Mouse (Mus musculus) c-Kit-negative CD71-positive TER-119-positive erythroid progenitor cells, embryonic 14.5 days (primary cell): ENCODE measurements around the gene Ugt1a8.
"Not testable (repeated sequence)": the region's sequence is repeated elsewhere in the genome, so short reads cannot be mapped to it uniquely, and the experiment has no call there.

Experiments
- DNase-seq: peaks from one replicate; pipeline ENCODE4 v3.0.0-alpha.2; 2013; ENCODE audit warnings: low read depth, low spot score

Gene Ugt1a8

GRCm38 (mm10) chr1:88087513-88087912 lies at the start of gene Ugt1a8:
Gene Ugt1a8, plus strand, starts transcription at chr1:88087813.
- DNase-seq = no peak

DNA sequence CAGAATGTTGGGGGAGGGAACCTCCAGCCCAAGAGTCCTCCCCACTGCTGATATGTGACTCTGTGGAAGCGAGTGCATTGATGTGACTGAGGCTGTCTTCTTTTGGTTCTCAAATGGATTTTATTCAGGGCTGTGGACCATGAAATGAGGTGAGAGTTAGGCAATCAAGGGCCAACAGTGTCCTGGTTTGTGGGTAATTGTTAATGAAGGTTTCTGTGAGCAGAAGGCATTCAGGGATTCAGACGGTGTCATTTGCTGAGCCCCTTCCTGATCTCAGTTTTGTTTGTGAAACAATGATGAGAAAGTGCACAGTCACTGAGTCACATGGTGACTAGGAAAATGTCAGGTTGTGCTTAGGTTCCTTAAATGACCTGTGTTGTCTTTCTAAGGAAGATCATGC lies 44.6 kb upstream of the Ugt1a8 start:
- not testable (repeated sequence) for DNase-seq

DNA sequence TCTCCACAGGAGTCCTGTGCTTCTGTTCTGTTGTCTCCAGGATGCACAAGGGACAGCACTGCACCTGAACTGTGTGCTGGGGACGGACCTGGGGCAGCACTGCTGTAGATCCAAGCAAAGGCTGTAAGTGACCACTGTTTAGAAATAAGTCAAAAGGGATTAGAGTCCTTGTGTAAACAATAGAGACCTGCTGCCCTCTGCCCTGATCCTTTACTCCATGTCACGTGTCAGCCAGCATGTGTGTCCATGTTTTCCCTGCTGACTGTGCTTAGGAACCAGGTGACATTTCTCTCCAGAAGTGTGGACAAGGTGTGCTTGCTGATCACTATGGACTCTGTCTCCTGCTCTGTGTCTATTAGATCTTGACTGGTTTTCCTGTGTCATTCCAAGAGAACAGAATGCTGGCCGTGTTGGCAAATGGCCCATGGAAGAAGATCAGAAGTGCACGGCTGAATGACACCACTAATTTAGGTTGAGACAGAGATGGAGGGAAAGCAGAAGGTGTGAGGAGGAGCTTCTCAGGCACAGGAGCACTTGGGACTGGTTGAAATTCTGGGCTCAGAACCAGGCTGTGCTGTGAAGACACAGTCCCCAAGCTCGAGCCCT lies 42.7 kb upstream of the Ugt1a8 start:
- DNase-seq = not testable (repeated sequence)

DNA sequence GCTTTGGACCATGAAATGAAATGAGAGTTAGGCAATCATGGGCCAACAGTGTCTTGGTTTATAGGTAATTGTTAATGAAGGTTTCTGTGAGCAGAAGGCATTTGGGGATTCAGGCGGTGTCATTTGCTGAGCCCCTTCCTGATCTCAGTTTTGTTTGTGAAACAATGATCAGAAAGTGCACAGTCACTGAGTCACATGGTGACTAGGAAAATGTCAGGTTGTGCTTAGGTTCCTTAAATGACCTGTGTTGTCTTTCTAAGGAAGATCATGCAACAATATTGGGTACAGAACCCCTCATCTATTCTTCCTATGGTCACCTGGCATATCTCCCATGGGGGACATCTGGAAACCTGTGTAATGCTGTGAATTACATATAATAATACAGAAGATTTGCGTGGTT lies 40.2 kb upstream of the Ugt1a8 start:
- DNase-seq = not testable (repeated sequence)

DNA sequence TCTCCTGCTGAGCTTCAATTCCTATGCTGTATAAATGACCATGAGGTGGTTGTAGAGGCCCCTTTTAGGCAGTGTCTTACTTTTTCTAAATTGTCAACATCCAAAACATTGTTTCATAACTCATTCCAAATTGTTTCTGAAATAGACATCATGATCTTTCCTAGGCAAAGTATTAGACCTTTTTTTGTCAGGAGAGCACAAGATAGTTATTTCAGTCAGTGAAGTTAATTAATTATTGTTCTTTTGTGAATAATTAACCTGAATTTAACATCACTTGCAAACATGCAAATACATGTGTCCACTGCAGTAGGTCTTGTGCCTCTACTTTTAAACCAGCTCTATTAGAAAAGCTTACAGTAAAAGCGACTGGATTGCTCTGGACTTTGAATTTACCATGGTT lies 32.5 kb upstream of the Ugt1a8 start, which contains the start of gene Ugt1a10:
TSS of gene Ugt1a10 (plus strand) at position 301 of the 400 bp plus-strand sequence.
- no peak for DNase-seq

- DNase-seq = not testable (repeated sequence)
Measured at GRCm38 (mm10) chr1:88066472-88067102, 21.0 kb upstream of the Ugt1a8 start.

DNA sequence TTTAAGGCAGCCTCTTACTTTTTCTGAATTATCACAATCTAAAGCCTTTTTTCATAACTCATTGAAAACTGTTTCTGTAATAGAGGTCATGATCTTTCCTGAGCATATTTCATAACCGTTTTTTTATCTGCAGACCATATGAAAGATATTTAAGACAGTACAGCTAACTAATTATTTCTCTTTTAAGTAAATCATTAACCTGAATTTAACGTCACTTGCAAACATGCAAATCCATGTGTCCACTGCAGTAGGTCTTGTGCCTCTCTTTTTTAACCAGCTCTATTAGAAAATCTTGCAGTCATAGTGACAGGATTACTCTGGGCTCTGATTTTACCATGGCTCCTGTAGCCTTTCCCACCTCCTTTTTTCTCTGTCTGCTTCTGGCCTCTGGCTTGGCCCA lies 17.1 kb upstream of the Ugt1a8 start, which contains the start of gene Ugt1a9:
TSS of gene Ugt1a9 (plus strand) at position 306 of the 400 bp plus-strand sequence.
- no peak for DNase-seq

GRCm38 (mm10) chr1:88070902-88071301 lies 16.7 kb upstream of the Ugt1a8 start:
- DNase-seq = no peak

- no peak for DNase-seq
Measured at GRCm38 (mm10) chr1:88074471-88074870, 13.1 kb upstream of the Ugt1a8 start.

GRCm38 (mm10) chr1:88077128-88077527 lies 10.5 kb upstream of the Ugt1a8 start:
- no peak for DNase-seq

DNA sequence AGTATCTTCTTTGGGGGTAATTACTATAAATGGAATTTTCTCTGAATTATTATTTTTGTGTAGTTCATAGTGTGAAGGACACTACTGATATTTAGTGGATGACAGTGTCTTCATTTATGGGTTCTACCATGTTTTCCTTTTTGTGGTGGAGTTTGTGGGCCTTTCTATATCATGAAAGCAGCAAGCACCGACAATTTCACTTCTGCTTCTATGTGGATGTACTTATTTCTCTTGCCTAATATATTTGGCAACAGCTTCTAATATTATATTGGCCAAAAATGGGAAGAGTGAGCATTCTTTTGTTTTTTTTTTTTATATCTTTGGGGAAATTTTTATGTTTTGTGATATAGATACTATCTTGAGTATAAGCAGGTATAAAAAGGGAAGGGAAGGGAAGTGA lies 5.9 kb upstream of the Ugt1a8 start:
- no peak for DNase-seq

- no peak for DNase-seq
Measured at GRCm38 (mm10) chr1:88086125-88086524, 1.5 kb upstream of the Ugt1a8 start.

GRCm38 (mm10) chr1:88092341-88092740 lies 4.7 kb downstream of the Ugt1a8 start:
- DNase-seq = no peak

GRCm38 (mm10) chr1:88094270-88094676 lies 6.7 kb downstream of the Ugt1a8 start:
- DNase-seq = not testable (repeated sequence)

- DNase-seq = no peak
Measured at GRCm38 (mm10) chr1:88094941-88095492, 7.4 kb downstream of the Ugt1a8 start, which contains the start of gene Ugt1a7c. Gene Ugt1a7c, plus strand, starts transcription at chr1:88095062.

DNA sequence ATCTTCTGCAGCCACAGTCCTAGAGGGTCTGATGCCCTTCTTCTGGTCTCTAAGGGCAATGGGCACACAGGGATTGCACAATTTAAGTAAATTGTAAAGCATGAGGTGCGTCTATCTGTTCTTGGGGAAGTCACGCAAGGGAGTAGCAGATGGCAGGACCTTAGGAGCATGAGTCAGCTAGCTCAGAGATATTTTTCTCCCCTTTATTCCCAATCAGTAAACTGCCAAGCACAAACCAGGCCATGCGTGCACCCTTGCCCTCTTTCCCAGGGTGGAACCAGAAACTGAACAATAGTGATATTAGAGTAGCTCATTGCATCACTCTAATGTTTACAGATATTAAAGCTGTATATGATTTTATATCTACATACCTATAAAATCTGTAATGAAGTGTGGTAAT lies 10.9 kb downstream of the Ugt1a8 start:
- DNase-seq = not testable (repeated sequence)

DNA sequence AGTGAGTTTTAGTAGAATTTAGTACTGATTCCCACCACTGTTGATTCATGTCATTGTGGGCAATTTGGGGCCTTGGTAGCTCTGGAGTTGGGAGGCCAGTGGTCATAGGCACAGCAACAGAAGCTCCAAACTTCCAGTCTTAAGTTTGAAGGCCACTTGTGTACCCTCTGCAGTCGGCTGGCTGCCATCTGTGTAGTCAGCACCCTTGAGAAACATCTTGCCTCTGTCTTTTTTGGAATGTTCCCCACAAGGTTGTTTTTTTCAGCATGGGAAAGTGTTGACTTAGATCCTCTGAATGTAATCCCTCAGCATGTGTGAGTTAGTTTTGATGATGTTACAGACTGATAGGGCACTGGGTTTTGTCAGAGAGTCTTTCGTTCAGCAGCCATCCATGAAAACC lies 12.1 kb downstream of the Ugt1a8 start:
- not testable (repeated sequence) for DNase-seq

DNA sequence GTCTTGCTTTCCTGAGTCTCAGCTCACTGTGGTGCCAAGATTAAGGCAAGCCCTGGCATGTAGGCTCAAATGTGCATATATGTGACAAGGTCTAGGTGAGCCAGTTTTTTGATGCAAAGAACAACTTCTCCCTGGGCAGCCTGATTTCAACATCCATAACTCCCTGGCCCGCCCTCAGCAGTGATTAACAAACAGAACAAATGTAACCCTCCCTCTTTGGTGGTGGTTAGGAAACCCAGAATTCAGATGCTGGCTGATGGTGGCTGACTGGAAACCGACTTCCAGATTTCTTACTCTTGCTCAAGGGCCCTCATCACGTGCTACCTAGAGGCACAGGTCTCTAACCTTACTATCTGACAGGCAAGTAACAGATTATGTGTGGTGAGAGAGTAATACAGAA lies 15.4 kb downstream of the Ugt1a8 start, which contains the start of gene Ugt1a6b:
TSS of gene Ugt1a6b (plus strand) at position 234 of the 400 bp plus-strand sequence.
- not testable (repeated sequence) for DNase-seq

DNA sequence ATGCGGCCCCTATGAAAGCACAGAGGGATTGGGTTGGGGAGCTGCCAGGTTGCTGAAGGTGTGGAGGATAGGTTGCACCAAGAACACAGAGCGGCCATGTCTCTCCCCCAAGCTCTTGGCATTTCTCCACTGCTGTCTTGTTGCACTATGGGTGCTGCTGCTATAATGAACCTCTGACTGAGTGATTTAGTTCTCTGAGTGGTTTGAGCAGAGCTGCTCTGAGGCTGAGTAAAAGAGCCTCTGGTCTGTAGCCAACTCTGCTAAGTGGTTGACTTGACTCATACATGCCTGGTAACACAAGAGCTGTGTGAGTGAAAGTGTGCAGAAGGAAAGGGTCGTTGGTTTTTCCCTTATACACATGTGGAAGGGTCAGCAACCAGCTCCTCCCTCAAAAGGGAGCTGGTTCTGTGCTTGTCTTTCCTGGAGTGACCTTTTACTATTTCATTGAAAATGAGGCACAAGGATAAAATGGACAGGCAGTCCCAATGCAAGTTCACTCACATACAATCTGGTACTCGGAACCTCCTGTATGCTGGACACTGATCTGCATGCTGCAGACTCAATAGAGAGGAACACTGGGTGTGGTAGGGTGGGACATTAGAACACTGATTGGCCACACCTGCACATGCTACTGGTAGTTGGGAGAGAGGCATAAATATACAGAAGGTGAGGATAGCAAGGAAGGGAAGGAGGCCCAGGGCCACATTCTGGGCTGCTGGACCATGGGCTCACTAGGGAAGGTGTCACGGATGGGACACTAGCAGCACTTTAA lies 16.3 kb downstream of the Ugt1a8 start:
- not testable (repeated sequence) for DNase-seq

DNA sequence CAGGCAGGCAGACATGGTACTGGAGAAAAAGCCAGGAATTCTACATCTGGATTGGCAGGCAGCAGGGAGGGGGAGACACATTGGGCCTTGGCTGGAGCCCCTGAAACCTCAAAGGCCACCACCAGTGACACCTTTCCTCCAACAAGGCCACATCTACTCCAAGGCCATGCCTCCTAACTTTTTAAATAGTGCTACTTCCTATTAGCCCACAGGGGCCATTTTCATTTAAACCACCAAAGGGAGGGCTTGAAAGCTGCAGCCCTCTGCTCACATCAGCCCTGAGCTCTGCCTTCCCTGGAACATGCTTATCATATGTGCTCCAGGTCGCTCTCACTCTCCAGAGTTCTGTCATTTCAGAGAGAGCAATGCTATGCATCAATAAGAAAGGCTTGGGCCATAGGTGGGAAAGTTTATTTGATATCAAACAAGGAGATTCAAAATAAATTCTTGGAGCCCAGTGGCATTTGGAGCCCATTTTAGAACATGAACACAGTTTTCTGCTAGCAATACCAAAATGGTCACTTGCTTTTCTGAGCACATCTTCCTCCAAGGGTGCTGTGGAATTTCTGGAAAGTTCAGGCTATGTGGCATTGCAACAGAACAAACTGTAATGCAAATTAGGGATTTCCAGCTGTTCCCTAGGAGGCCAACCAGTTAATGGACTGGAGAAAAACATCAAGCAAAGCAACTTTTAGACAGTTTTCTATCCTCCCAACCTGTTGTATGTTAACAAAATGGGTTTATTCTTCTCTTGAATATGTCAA lies 17.2 kb downstream of the Ugt1a8 start:
- DNase-seq = no peak

DNA sequence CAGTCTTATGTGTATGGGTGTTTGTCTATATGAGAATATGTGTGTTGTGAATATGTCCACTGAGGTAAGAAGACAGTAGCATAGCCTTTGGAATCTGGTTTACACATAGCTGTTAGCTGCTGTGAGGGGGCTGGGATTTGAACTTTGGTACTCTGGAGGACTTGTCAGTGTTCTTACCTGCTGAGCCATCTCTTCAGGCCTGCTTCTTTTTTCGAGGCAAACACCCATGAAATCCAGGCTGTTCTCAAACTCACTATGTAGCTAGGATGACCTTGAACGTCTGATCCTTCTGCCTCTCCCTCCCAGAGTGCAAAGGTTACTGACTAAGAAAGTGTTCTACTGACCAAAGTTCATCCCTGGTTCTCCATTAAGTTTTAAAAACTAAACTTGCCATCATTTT lies 18.0 kb downstream of the Ugt1a8 start:
- no peak for DNase-seq
